ENCODE assay signal across 8 mouse cellular contexts in the genomic region with DNA sequence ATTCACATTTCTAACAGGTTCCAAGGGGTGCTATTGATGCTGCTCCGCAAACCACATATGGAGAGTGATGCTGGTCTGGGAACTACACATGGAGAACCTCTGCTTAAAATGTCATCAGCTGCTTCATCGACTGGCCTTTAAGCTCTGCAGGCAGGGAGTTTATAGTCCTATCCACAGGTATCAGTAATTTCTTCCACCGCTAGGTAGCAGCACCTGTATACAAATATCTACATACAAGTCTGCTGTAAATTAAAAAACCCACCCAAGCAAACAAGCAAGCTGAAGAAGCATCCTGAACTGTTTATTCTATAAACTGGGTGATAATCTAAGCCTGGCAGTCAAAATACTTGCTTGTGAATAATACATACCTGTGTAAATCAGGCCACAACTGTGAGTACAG.
DNase-seq lines count a peak whose midpoint lies in the region; ATAC-seq lines count a peak whose summit lies in the region.

No protein-coding gene starts in this region.

- no peak overlapping the region for H3K9ac ChIP-seq in hindbrain, embryonic 11.5 days (ENCODE audit: low read depth, low read length)

- no peak for ATAC-seq in hindbrain, embryonic 11.5 days (ENCODE audit: low FRiP score)

- peak; percentile 33 for DNase-seq in hindbrain, embryonic 11.5 days (ENCODE audit: low spot score)
- no peak for DNase-seq in hindbrain, embryonic 10.5 days (ENCODE audit: low spot score)
- DNase-seq in urinary bladder, postnatal 14 days (ENCODE audit: low spot score), result peak; percentile 49
- DNase-seq in urinary bladder, postnatal 4 days (ENCODE audit: low spot score in 2 of 2), result no peak
- DNase-seq in embryo, embryonic 11 days, result peak; percentile 52
- peak; percentile 63 for DNase-seq in kidney, postnatal 10 days
- peak; percentile 67 for DNase-seq in retina, embryonic 14.5 days (ENCODE audit: low spot score)
- DNase-seq in forebrain, embryonic 10.5 days (ENCODE audit: extremely low spot score, low spot score), result no peak

- WGBS in hindbrain, embryonic 11.5 days, result 47% methylated on average over 3 of the region's 3 CpGs
- WGBS in hindbrain, embryonic 10.5 days, result 53% methylated on average over 3 of the region's 3 CpGs
- 54% methylated on average over 3 of the region's 3 CpGs for WGBS in forebrain, embryonic 10.5 days

- no peak overlapping the region for H3K27ac ChIP-seq in hindbrain, embryonic 11.5 days (ENCODE audit: low read depth, low read length)
- no peak overlapping the region for H3K27ac ChIP-seq in hindbrain, embryonic 10.5 days
- no peak overlapping the region for H3K27ac ChIP-seq in forebrain, embryonic 10.5 days

- no peaks in the 10 kb centered on the region for H3K9me3 ChIP-seq in hindbrain, embryonic 11.5 days (ENCODE audit: control insufficient read depth, low read length)
- no peaks in the 10 kb centered on the region for H3K9me3 ChIP-seq in hindbrain, embryonic 10.5 days
- no peaks in the 10 kb centered on the region for H3K9me3 ChIP-seq in forebrain, embryonic 10.5 days

- H3K4me2 ChIP-seq in hindbrain, embryonic 11.5 days (replicated peaks; ENCODE audit: low read depth, low read length), result no peak overlapping the region

- H3K4me3 ChIP-seq in hindbrain, embryonic 11.5 days (ENCODE audit: low read depth, low read length), result no peak overlapping the region
- no peak overlapping the region for H3K4me3 ChIP-seq in hindbrain, embryonic 10.5 days
- no peak overlapping the region for H3K4me3 ChIP-seq in forebrain, embryonic 10.5 days

- no peaks in the 10 kb centered on the region for H3K27me3 ChIP-seq in hindbrain, embryonic 11.5 days (ENCODE audit: control insufficient read depth, insufficient read depth, low read length)
- no peaks in the 10 kb centered on the region for H3K27me3 ChIP-seq in hindbrain, embryonic 10.5 days (ENCODE audit: insufficient read depth, poor library complexity, severe bottlenecking)
- no peaks in the 10 kb centered on the region for H3K27me3 ChIP-seq in forebrain, embryonic 10.5 days (ENCODE audit: poor library complexity, severe bottlenecking)

- no peaks in the 10 kb centered on the region for H3K4me1 ChIP-seq in hindbrain, embryonic 11.5 days (replicated peaks; ENCODE audit: control insufficient read depth, insufficient read depth, low read length)
- no peaks in the 10 kb centered on the region for H3K4me1 ChIP-seq in hindbrain, embryonic 10.5 days (replicated peaks)
- no peaks in the 10 kb centered on the region for H3K4me1 ChIP-seq in forebrain, embryonic 10.5 days

- H3K36me3 ChIP-seq in hindbrain, embryonic 11.5 days (ENCODE audit: control insufficient read depth, insufficient read depth, low read length), result no peaks in the 10 kb centered on the region
- no peaks in the 10 kb centered on the region for H3K36me3 ChIP-seq in hindbrain, embryonic 10.5 days
- H3K36me3 ChIP-seq in forebrain, embryonic 10.5 days (replicated peaks), result no peaks in the 10 kb centered on the region

Comparison
In these comparisons a context has a peak if more than half of its experiments do, and no peak if none do; other contexts are left out.
1. DNase-seq: peak in hindbrain, embryonic 11.5 days (single experiment), urinary bladder, postnatal 14 days (single experiment), embryo, embryonic 11 days (single experiment), kidney, postnatal 10 days (single experiment) and retina, embryonic 14.5 days (single experiment); none in hindbrain, embryonic 10.5 days (single experiment), urinary bladder, postnatal 4 days (0 of 2) and forebrain, embryonic 10.5 days (single experiment).